Mouse (Mus musculus): ENCODE measurements at regions not wholly inside any gene's neighbourhood (a gene's known extent, or its start where the extent isn't known, plus 50 kb on each side); places are given as distances from the start of the nearest gene placed in this dataset.
"Not testable (repeated sequence)": the region's sequence is repeated elsewhere in the genome, so short reads cannot be mapped to it uniquely, and the experiment has no call there.

DNA sequence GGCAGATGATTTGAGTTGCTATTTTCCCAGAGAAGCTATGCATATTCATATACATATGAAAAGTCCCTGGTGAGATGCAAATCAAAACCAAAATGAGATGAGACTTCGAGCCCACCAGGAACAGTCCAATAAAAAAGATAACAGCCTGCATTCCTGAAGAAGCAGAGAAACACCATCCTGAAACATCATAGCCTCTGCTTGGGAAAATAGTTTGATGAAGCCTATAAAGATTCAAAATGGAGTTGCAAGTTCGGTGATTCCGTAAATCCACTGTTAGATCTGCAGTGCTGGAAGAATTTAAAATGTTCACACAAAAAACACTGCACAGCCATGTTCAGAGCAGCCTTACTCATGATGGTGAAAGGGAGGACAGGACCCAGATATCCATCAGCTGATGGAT, 98.9 kb downstream of the Gm15319 start:
- H3K9me3 ChIP-seq (ENCODE audit: low read length); H3K9ac ChIP-seq (replicated peaks; ENCODE audit: low read length); H3K4me1 ChIP-seq (ENCODE audit: insufficient read depth, low read length); H3K27me3 ChIP-seq (ENCODE audit: insufficient read depth, low read length); H3K27ac ChIP-seq; H3K36me3 ChIP-seq (ENCODE audit: insufficient read depth, low read length); H3K4me3 ChIP-seq (ENCODE audit: low read length); ATAC-seq; H3K4me2 ChIP-seq (ENCODE audit: low read depth, low read length); DNase-seq (ENCODE audit: low spot score): not testable (repeated sequence)
- 86% methylated on average over 3 of the region's 3 CpGs for WGBS

DNA sequence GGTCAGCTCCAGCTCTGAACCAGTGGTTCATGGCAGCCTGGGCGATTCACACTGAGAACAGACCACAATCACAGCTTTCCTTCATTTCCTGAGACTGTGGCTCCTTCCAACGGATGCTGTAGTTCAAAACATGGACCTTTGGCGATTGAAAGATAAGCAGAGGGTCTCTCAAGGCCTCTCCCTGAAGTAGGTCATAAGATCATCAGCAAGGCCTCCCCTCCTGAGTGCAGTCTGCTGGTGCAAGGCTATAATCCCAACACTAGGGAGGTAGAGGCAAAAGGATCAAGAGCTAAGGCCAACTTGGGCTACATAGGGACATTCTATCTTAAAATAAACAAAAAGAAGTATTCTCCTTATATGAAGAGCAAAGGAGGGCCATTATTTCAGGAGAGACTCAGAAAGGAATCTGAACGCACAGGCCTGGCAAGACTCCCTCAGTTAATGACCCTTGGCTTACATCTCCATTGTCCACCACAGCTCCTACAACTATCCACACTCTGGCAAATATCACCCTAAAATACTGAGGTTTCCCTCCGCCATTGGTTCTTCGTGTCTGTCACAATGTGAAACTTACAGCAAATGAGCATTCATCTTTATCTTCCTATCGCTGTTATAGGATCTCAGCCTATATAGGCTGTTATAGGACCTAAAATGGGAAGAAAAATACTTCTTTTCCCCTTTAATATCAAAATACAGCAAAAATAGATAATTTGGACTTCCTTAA, 100.0 kb downstream of the Gm15319 start:
- WGBS: 80% methylated on average over 6 of the region's 7 CpGs
- not testable (repeated sequence) for H3K27ac ChIP-seq; H3K4me3 ChIP-seq (ENCODE audit: low read length); DNase-seq (ENCODE audit: low spot score); H3K27me3 ChIP-seq (ENCODE audit: insufficient read depth, low read length); H3K9me3 ChIP-seq (ENCODE audit: low read length); H3K4me2 ChIP-seq (ENCODE audit: low read depth, low read length); H3K9ac ChIP-seq (replicated peaks; ENCODE audit: low read length); H3K36me3 ChIP-seq (ENCODE audit: insufficient read depth, low read length); ATAC-seq; H3K4me1 ChIP-seq (ENCODE audit: insufficient read depth, low read length)

DNA sequence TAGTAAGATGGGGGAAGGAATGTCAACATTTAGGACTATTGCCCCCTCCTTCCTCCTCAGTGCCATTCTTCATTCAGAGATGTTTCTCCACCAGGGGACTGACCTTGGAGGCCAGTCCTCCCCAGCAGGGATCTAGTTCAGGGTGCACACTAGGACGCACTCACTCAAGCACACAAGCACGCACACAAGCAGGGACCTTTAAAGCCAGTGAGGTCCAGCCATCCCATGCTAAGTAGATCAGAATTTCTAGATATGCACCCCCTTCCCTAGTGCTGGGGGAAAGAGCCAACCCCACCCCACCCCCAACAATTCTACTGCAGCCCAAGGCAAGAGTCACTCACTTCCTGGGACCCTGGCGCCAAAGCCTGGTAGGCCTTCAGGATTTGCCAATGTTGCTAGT, 100.8 kb downstream of the Gm15319 start:
- peak; percentile 72; the same call in 1 of the 2 replicates for ATAC-seq
- H3K4me1 ChIP-seq (ENCODE audit: insufficient read depth, low read length); H3K36me3 ChIP-seq (ENCODE audit: insufficient read depth, low read length); H3K27ac ChIP-seq; H3K4me3 ChIP-seq (ENCODE audit: low read length); H3K9ac ChIP-seq (replicated peaks; ENCODE audit: low read length); DNase-seq (ENCODE audit: low spot score); H3K9me3 ChIP-seq (ENCODE audit: low read length); H3K27me3 ChIP-seq (ENCODE audit: insufficient read depth, low read length); H3K4me2 ChIP-seq (ENCODE audit: low read depth, low read length): not testable (repeated sequence)
- no CpG with 5 or more reads among the region's 3 CpGs for WGBS

DNA sequence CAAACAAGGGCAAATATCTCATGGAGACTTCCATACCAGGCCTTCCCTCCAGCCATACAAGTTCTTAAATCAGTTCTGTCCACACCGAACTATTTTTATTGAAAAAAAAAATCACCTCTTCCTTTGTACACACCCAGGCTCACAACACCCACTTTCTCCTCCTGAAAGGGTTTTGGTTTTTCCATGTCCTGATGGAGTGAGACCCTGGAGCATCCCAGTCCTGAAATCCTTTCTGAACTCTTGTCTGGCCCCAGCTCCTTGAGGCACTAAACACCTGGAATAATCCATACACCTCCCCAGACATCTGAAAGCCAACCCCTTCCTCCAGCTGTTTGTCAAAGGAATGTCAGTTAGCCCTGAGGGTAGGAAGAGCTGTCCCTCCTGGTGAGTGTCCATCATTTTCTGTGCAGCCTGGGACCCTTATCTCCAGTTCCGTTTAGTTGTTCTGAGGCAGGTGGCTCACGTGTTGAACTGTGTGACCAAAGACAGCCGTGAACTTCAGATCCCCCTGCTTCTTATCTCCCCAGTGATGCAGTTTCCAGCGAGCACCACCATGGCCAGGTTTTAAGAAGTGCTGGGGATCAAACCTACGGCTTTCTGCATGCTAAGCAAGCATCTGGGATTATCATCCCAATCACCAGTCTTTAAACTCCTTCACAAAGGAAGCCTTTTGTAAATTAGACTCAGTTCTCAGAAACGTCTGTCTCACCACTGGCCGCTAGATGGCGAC, 101.4 kb downstream of the Gm15319 start:
- not testable (repeated sequence) for H3K4me2 ChIP-seq (ENCODE audit: low read depth, low read length); H3K9me3 ChIP-seq (ENCODE audit: low read length); H3K36me3 ChIP-seq (ENCODE audit: insufficient read depth, low read length); H3K27ac ChIP-seq; H3K4me3 ChIP-seq (ENCODE audit: low read length); DNase-seq (ENCODE audit: low spot score); H3K4me1 ChIP-seq (ENCODE audit: insufficient read depth, low read length); H3K27me3 ChIP-seq (ENCODE audit: insufficient read depth, low read length); H3K9ac ChIP-seq (replicated peaks; ENCODE audit: low read length)
- ATAC-seq: peak; percentile 64; the same call in 1 of the 2 replicates
- 73% methylated on average over 5 of the region's 9 CpGs for WGBS

DNA sequence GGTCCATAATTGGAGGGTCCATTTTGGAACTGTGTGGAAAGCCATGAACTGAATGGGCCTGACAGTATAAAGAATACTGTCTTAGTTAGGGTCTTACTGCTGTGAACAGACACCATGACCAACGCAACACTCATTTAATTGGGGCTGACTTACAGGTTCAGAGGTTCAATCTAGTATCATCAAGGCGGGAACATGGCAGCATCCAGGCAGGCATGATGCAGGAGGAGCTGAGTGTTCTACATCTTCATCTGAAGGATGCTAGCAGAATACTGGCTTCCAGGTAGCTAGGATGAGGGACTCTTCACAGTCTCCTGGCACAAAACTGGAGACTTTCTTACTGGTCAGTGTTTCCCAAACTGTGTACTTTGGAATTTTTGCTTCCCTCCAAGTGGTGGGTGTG, 102.0 kb downstream of the Gm15319 start:
- not testable (repeated sequence) for DNase-seq (ENCODE audit: low spot score); H3K27ac ChIP-seq; H3K4me1 ChIP-seq (ENCODE audit: insufficient read depth, low read length); H3K36me3 ChIP-seq (ENCODE audit: insufficient read depth, low read length); H3K9ac ChIP-seq (replicated peaks; ENCODE audit: low read length); H3K4me3 ChIP-seq (ENCODE audit: low read length); H3K27me3 ChIP-seq (ENCODE audit: insufficient read depth, low read length); ATAC-seq; H3K4me2 ChIP-seq (ENCODE audit: low read depth, low read length); H3K9me3 ChIP-seq (ENCODE audit: low read length)
- WGBS: no CpG with 5 or more reads among the region's 2 CpGs

DNA sequence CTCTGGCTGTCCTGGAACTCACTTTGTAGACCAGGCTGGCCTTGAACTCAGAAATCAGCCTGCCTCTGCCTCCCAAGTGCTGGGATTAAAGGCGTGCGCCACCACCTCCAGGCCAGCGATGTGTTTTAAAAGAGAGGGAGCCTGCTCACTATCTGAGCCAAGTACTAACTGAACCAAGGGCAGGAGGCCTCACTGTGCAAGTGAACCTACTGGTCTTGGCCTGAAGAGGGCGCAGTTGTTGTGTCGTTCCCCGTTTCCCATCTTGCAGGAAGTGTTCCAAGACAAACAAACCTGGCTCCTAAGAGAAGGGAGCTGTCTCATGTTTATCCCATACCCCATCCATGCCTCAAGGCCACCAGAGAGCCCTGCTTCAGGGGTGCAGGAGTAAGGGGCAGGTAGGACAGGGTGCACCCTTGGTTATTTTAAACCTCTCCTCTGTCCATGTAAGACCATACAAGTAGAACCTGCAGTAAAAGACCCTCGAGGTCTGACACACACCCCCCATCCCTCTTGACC, 102.8 kb downstream of the Gm15319 start:
- not testable (repeated sequence) for H3K4me2 ChIP-seq (ENCODE audit: low read depth, low read length); H3K27me3 ChIP-seq (ENCODE audit: insufficient read depth, low read length); H3K9ac ChIP-seq (replicated peaks; ENCODE audit: low read length); H3K9me3 ChIP-seq (ENCODE audit: low read length); DNase-seq (ENCODE audit: low spot score); H3K36me3 ChIP-seq (ENCODE audit: insufficient read depth, low read length); H3K27ac ChIP-seq; ATAC-seq; H3K4me1 ChIP-seq (ENCODE audit: insufficient read depth, low read length); H3K4me3 ChIP-seq (ENCODE audit: low read length)
- WGBS: 74% methylated on average over 3 of the region's 7 CpGs

DNA sequence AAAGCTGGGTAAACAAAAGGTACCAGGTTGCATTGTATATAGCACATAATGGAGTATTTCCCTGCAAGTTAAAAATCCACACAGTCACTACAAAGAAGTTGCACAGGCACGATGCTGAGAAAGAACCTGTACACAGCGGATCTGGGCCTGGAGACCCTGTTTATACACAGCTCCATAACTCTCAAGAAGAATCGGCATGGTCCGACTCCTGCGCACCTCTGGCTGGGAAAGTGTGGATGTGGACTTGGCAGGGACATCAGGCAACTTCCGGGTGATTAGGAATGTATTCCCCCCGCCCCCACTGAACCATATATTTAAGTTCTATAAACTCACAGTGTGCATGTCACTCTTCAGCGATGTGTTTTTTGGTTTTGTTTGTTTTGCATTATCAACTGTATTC, 103.3 kb downstream of the Gm15319 start:
- not testable (repeated sequence) for H3K4me1 ChIP-seq (ENCODE audit: insufficient read depth, low read length); DNase-seq (ENCODE audit: low spot score); H3K9ac ChIP-seq (replicated peaks; ENCODE audit: low read length); H3K36me3 ChIP-seq (ENCODE audit: insufficient read depth, low read length); H3K4me3 ChIP-seq (ENCODE audit: low read length); ATAC-seq; H3K27ac ChIP-seq; H3K4me2 ChIP-seq (ENCODE audit: low read depth, low read length); H3K9me3 ChIP-seq (ENCODE audit: low read length); H3K27me3 ChIP-seq (ENCODE audit: insufficient read depth, low read length)
- 92% methylated on average over 6 of the region's 8 CpGs for WGBS
